Mouse (Mus musculus) bone marrow macrophage, adult 2 months (primary cell): ENCODE data around the gene Adamts20.

Source experiments
- CTCF ChIP-seq: IDR thresholded peaks from 2 replicates; pipeline ENCODE4 v1.5.1; 2012; ENCODE audit warnings: low read depth, mild to moderate bottlenecking, low read length, moderate library complexity
- POLR2A ChIP-seq: IDR thresholded peaks from 2 replicates; pipeline ENCODE4 v1.6.1; 2012; ENCODE audit warnings: mild to moderate bottlenecking, low read depth, low read length, borderline replicate concordance

- TF ChIP-seq POLR2A = no peak
- TF ChIP-seq CTCF = no peak
Measured at GRCm38 (mm10) chr15:94463251-94463650, 2.0 kb downstream of the Adamts20 start.
